Mouse (Mus musculus) limb, embryonic 15.5 days (tissue): ENCODE results near the gene Dock2. TPM values are rescaled to one million over a fixed set of nuclear protein-coding genes. Genes with fewer than 3 reads are reported as not detected.
"Not testable (repeated sequence)": the region's sequence is repeated elsewhere in the genome, so short reads cannot be mapped to it uniquely, and the experiment has no call there.

Experiments
- ATAC-seq: fragments of 200-750 bp; cut with Nextera tagmentation; 2 replicates; pipeline ENCODE4 v1.8.0; 2017; ENCODE audit warnings: low read depth, moderate TSS enrichment; ENCODE audit not compliant: insufficient number of reproducible peaks, low FRiP score, low TSS enrichment
- H3K27ac ChIP-seq: fragments of 300-500 bp; sonication (generic); 2 replicates; pipeline ENCODE4 v1.5.1; 2015; ENCODE audit warnings: moderate library complexity, mild to moderate bottlenecking, inconsistent platforms
- H3K27me3 ChIP-seq: fragments of 300-500 bp; sonication (generic); 2 replicates; pipeline ENCODE4 v1.6.1; 2015; ENCODE audit warnings: inconsistent platforms
- H3K36me3 ChIP-seq: fragments of 300-500 bp; sonication (generic); 2 replicates; pipeline ENCODE4 v1.6.1; 2015; ENCODE audit warnings: inconsistent platforms
- H3K4me1 ChIP-seq: fragments of 300-500 bp; sonication (generic); 2 replicates; pipeline ENCODE4 v1.6.1; 2015; ENCODE audit warnings: inconsistent platforms
- H3K4me2 ChIP-seq: fragments of 300-500 bp; sonication (generic); 2 replicates; pipeline ENCODE4 v1.6.1; 2015; ENCODE audit warnings: mild to moderate bottlenecking, inconsistent platforms
- H3K4me3 ChIP-seq: fragments of 300-500 bp; sonication (generic); 2 replicates; pipeline ENCODE4 v1.5.1; 2015; ENCODE audit warnings: mild to moderate bottlenecking, inconsistent platforms
- H3K9ac ChIP-seq: fragments of 300-500 bp; sonication (generic); 2 replicates; pipeline ENCODE4 v1.6.1; 2015; ENCODE audit warnings: inconsistent platforms
- H3K9me3 ChIP-seq: fragments of 300-500 bp; sonication (generic); 2 replicates; pipeline ENCODE4 v1.6.1; 2016; ENCODE audit warnings: inconsistent platforms
- WGBS: fragments of 180-500 bp; shearing (Covaris S2); methylation state at CpG from one replicate; pipeline ENCODE4 v1.1.7; 2015; 5-methylcytosine and 5-hydroxymethylcytosine counted together
- polyA plus RNA-seq: library from polyadenylated mRNA; unstranded; fragments of >200 nt; fragmentation: Nextera tagmentation; extraction: Ambion mirVana; gene quantifications from 2 replicates; pipeline ENCODE4 v1.2.1, GENCODE M21; 2015

The Dock2 gene
- polyA plus RNA-seq, result 2.4 and 2.6 TPM in 2 replicates

GRCm38 (mm10) chr11:34783587-34784043 lies at the start of gene Dock2:
Dock2 (minus strand) TSS chr11:34783892.
- no peak within 1 kb of the TSS for H3K27ac ChIP-seq
- WGBS, result 85% methylated on average over 12 of the region's 12 CpGs
- H3K4me3 ChIP-seq, result no peak within 1 kb of the TSS

GRCm38 (mm10) chr11:34832678-34833077 lies 49.0 kb upstream of the Dock2 start:
- H3K36me3 ChIP-seq, result peaks cover 16% of the 10 kb centered on the region
- H3K4me2 ChIP-seq, result peak overlapping the region; percentile 68
- no peak for ATAC-seq
- H3K27ac ChIP-seq, result no peak overlapping the region
- H3K9me3 ChIP-seq, result no peaks in the 10 kb centered on the region
- WGBS, result 11% methylated on average over 5 of the region's 5 CpGs
- peak overlapping the region; percentile 78 for H3K4me3 ChIP-seq
- H3K4me1 ChIP-seq, result peaks cover 7% of the 10 kb centered on the region
- H3K27me3 ChIP-seq, result no peaks in the 10 kb centered on the region
- H3K9ac ChIP-seq, result peak overlapping the region; percentile 59

More at GRCm38 (mm10) chr11:34783587-34784043, at the start of gene Dock2:
- Histone ChIP-seq H3K36me3 (no peaks in the 10 kb centered on the region), H3K4me1 (no peaks in the 10 kb centered on the region), H3K4me2 (no peak within 1 kb of the TSS), H3K9ac (no peak within 1 kb of the TSS), H3K27me3 (no peaks in the 10 kb centered on the region), H3K9me3 (no peaks in the 10 kb centered on the region)
- ATAC-seq, result no peak

- H3K9me3 ChIP-seq, result no peaks in the 10 kb centered on the region
- H3K27me3 ChIP-seq, result no peaks in the 10 kb centered on the region
- no peak overlapping the region for H3K4me2 ChIP-seq
- peaks cover 6% of the 10 kb centered on the region for H3K4me1 ChIP-seq
- peaks cover 34% of the 10 kb centered on the region for H3K36me3 ChIP-seq
- H3K4me3 ChIP-seq, result no peak overlapping the region
- H3K9ac ChIP-seq, result no peak overlapping the region
- no peak for ATAC-seq
- no peak overlapping the region for H3K27ac ChIP-seq
- 92% methylated on average over 3 of the region's 3 CpGs for WGBS
Observed at GRCm38 (mm10) chr11:34827803-34828202, 44.1 kb upstream of the Dock2 start.

- Histone ChIP-seq H3K9ac (no peak overlapping the region), H3K27ac (no peak overlapping the region), H3K36me3 (peaks cover 40% of the 10 kb centered on the region), H3K9me3 (no peaks in the 10 kb centered on the region), H3K4me2 (no peak overlapping the region), H3K4me3 (no peak overlapping the region), H3K4me1 (no peaks in the 10 kb centered on the region), H3K27me3 (no peaks in the 10 kb centered on the region)
- WGBS, result 90% methylated on average over 2 of the region's 2 CpGs
- no peak for ATAC-seq
Observed at GRCm38 (mm10) chr11:34826940-34827339, 43.2 kb upstream of the Dock2 start.

GRCm38 (mm10) chr11:34824791-34825190 lies 41.1 kb upstream of the Dock2 start:
- H3K27ac ChIP-seq, result no peak overlapping the region
- H3K9ac ChIP-seq, result no peak overlapping the region
- no peak overlapping the region for H3K4me2 ChIP-seq
- no peak overlapping the region for H3K4me3 ChIP-seq
- no peaks in the 10 kb centered on the region for H3K9me3 ChIP-seq
- no peaks in the 10 kb centered on the region for H3K4me1 ChIP-seq
- WGBS, result 90% methylated on average over 4 of the region's 4 CpGs
- H3K27me3 ChIP-seq, result no peaks in the 10 kb centered on the region
- ATAC-seq, result no peak
- peaks cover 40% of the 10 kb centered on the region for H3K36me3 ChIP-seq

GRCm38 (mm10) chr11:34814767-34815166 lies 31.1 kb upstream of the Dock2 start:
- Histone ChIP-seq H3K36me3 (peaks cover 50% of the 10 kb centered on the region), H3K27ac (no peak overlapping the region), H3K4me1 (no peaks in the 10 kb centered on the region), H3K27me3 (no peaks in the 10 kb centered on the region), H3K4me2 (no peak overlapping the region), H3K9ac (no peak overlapping the region), H3K4me3 (no peak overlapping the region), H3K9me3 (no peaks in the 10 kb centered on the region)
- WGBS, result 6% methylated on average over 2 of the region's 2 CpGs
- no peak for ATAC-seq

GRCm38 (mm10) chr11:34814319-34814718 lies 30.6 kb upstream of the Dock2 start:
- Histone ChIP-seq H3K36me3 (peaks cover 50% of the 10 kb centered on the region), H3K4me2 (no peak overlapping the region), H3K27ac (no peak overlapping the region), H3K4me1 (no peaks in the 10 kb centered on the region), H3K4me3 (no peak overlapping the region), H3K9ac (no peak overlapping the region), H3K9me3 (no peaks in the 10 kb centered on the region), H3K27me3 (no peaks in the 10 kb centered on the region)
- no peak for ATAC-seq
- 91% methylated on average over 6 of the region's 6 CpGs for WGBS

GRCm38 (mm10) chr11:34805026-34805425 lies 21.3 kb upstream of the Dock2 start:
- not testable (repeated sequence) for ATAC-seq, H3K27me3 ChIP-seq, H3K4me1 ChIP-seq, H3K9me3 ChIP-seq, H3K27ac ChIP-seq, H3K4me2 ChIP-seq, H3K4me3 ChIP-seq, H3K9ac ChIP-seq, H3K36me3 ChIP-seq
- 83% methylated on average over 4 of the region's 4 CpGs for WGBS

- ATAC-seq, H3K27ac ChIP-seq: not testable (repeated sequence)
- 41% methylated on average over 8 of the region's 8 CpGs for WGBS
Observed at GRCm38 (mm10) chr11:34798066-34798465, 14.4 kb upstream of the Dock2 start.

GRCm38 (mm10) chr11:34796097-34796496 lies 12.4 kb upstream of the Dock2 start:
- no peaks in the 10 kb centered on the region for H3K4me1 ChIP-seq
- H3K36me3 ChIP-seq, result no peaks in the 10 kb centered on the region
- H3K9ac ChIP-seq, result no peak overlapping the region
- ATAC-seq, result no peak
- H3K27me3 ChIP-seq, result no peaks in the 10 kb centered on the region
- H3K4me2 ChIP-seq, result no peak overlapping the region
- no peak overlapping the region for H3K4me3 ChIP-seq
- H3K27ac ChIP-seq, result no peak overlapping the region
- WGBS, result 31% methylated on average over 4 of the region's 4 CpGs
- H3K9me3 ChIP-seq, result no peaks in the 10 kb centered on the region

More at GRCm38 (mm10) chr11:34798066-34798465, 14.4 kb upstream of the Dock2 start:
- not testable (repeated sequence) for H3K9ac ChIP-seq, H3K9me3 ChIP-seq, H3K4me3 ChIP-seq, H3K4me1 ChIP-seq, H3K4me2 ChIP-seq, H3K36me3 ChIP-seq, H3K27me3 ChIP-seq

GRCm38 (mm10) chr11:34791872-34792271 lies 8.2 kb upstream of the Dock2 start:
- Histone ChIP-seq H3K4me2 (no peak overlapping the region), H3K36me3 (no peaks in the 10 kb centered on the region), H3K4me1 (no peaks in the 10 kb centered on the region), H3K9ac (no peak overlapping the region), H3K27me3 (no peaks in the 10 kb centered on the region), H3K9me3 (no peaks in the 10 kb centered on the region), H3K27ac (no peak overlapping the region), H3K4me3 (no peak overlapping the region)
- WGBS, result 61% methylated on average over 8 of the region's 8 CpGs
- ATAC-seq, result no peak

GRCm38 (mm10) chr11:34784864-34785263 lies 1.2 kb upstream of the Dock2 start:
- Histone ChIP-seq H3K27me3 (no peaks in the 10 kb centered on the region), H3K4me3 (no peak overlapping the region), H3K27ac (no peak overlapping the region), H3K4me2 (no peak overlapping the region), H3K4me1 (no peaks in the 10 kb centered on the region), H3K9ac (no peak overlapping the region), H3K36me3 (no peaks in the 10 kb centered on the region), H3K9me3 (no peaks in the 10 kb centered on the region)
- no peak for ATAC-seq
